Comparison of ENCODE assay signal across 17 mouse cellular contexts in the genomic region with DNA sequence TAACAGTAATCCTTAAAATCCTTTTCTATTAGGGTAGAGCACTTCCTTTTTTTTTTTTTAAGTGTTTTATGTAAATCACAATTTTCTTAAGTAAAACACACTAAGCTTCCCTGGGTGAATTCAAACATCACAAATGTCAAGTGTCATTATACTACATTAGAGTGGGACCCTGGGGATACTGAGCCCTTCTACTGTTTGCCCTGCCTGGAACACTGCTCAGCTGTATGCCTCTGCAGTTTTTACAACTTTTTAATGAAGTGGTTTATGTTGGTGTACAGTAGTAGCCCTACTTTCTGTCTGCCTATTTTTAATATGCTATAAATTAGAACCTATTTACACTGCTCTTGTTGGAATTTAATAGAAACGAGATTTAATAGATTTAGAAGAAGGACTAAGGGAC. TPM values are rescaled to one million over a fixed set of nuclear protein-coding genes. Genes with fewer than 3 reads are reported as not detected.
DNase-seq lines count a peak whose midpoint lies in the region; ATAC-seq and TF ChIP-seq lines count a peak whose summit lies in the region.
"Had no signal": no experiment of that assay in that cellular context is flagged by ENCODE, and none has a peak within 500 bp of the region (broad histone marks: within the 10 kb centered on the region; RNA-seq: fewer than 3 reads in every experiment).

No protein-coding gene starts in this region.

- DNase-seq in heart, postnatal 25 days (ENCODE audit: low spot score) = no peak
- no peak for DNase-seq in liver, adult 2 months (ENCODE audit: extremely low read depth, low read depth, low spot score)
- DNase-seq in liver = no peak
- DNase-seq in retina, postnatal 1 day = no peak
- DNase-seq: adrenal gland, postnatal 25 days; cerebellum, adult 8-10 months; spleen, adult 18-20 months had no signal

- intact Hi-C loops in heart, postnatal 25 days (cut with DNase I) = no loop called here

- no peaks in the 10 kb centered on the region for H3K79me2 ChIP-seq in liver, adult 2 months (ENCODE audit: control insufficient read depth, insufficient read depth, low read length)

- peaks cover 21% of the 10 kb centered on the region for H3K4me1 ChIP-seq in forebrain, embryonic 13.5 days
- H3K4me1 ChIP-seq in forebrain, embryonic 16.5 days (replicated peaks; ENCODE audit: control insufficient read depth, insufficient read depth, low read length) = peaks cover 6% of the 10 kb centered on the region; the same call in 1 of the 2 replicates
- peaks cover 51% of the 10 kb centered on the region for H3K4me1 ChIP-seq in heart, embryonic 16.5 days (ENCODE audit: control insufficient read depth, insufficient read depth, low read length)
- peaks cover 51% of the 10 kb centered on the region for H3K4me1 ChIP-seq in liver, adult 2 months (ENCODE audit: control insufficient read depth, insufficient read depth, low read length)
- H3K4me1 ChIP-seq in liver, embryonic 12.5 days = peaks cover 55% of the 10 kb centered on the region

- H3K27me3 ChIP-seq in forebrain, embryonic 13.5 days = peaks cover 15% of the 10 kb centered on the region; the same call in 1 of the 2 replicates
- H3K27me3 ChIP-seq in forebrain, embryonic 16.5 days (replicated peaks; ENCODE audit: control insufficient read depth, insufficient read depth, low read length) = no peaks in the 10 kb centered on the region
- H3K27me3 ChIP-seq in heart, embryonic 16.5 days (ENCODE audit: control insufficient read depth, insufficient read depth, low read length) = peaks cover 3% of the 10 kb centered on the region; the same call in 1 of the 2 replicates
- H3K27me3 ChIP-seq in liver, adult 2 months (ENCODE audit: control insufficient read depth, insufficient read depth, low read length) = no peaks in the 10 kb centered on the region
- no peaks in the 10 kb centered on the region; the same call in 1 of the 2 replicates for H3K27me3 ChIP-seq in liver, embryonic 12.5 days (replicated peaks)
- H3K27me3 ChIP-seq: stomach, embryonic 15.5 days had no signal

- H3K27ac ChIP-seq in forebrain, embryonic 13.5 days = no peak overlapping the region
- H3K27ac ChIP-seq in forebrain, embryonic 16.5 days (ENCODE audit: low read length) = no peak overlapping the region
- peak overlapping the region; percentile 91 for H3K27ac ChIP-seq in heart, embryonic 16.5 days (ENCODE audit: low read length)
- H3K27ac ChIP-seq in liver, adult 2 months (replicated peaks; ENCODE audit: insufficient read depth, low read depth, low read length) = peak overlapping the region; percentile 67
- peak overlapping the region; percentile 53; the same call in 1 of the 2 replicates for H3K27ac ChIP-seq in liver, embryonic 12.5 days
- H3K27ac ChIP-seq: stomach, embryonic 15.5 days had no signal

- H3K36me3 ChIP-seq in forebrain, embryonic 13.5 days (ENCODE audit: poor library complexity, severe bottlenecking) = peaks cover 28% of the 10 kb centered on the region
- H3K36me3 ChIP-seq in forebrain, embryonic 16.5 days (ENCODE audit: control insufficient read depth, insufficient read depth) = peaks cover 13% of the 10 kb centered on the region; the same call in 1 of the 2 replicates
- H3K36me3 ChIP-seq in heart, embryonic 16.5 days (ENCODE audit: control insufficient read depth, insufficient read depth) = peaks cover 4% of the 10 kb centered on the region; the same call in 1 of the 2 replicates
- H3K36me3 ChIP-seq in liver, adult 2 months (ENCODE audit: control insufficient read depth, insufficient read depth, low read length) = peaks cover 27% of the 10 kb centered on the region
- H3K36me3 ChIP-seq in liver, embryonic 12.5 days = peaks cover 13% of the 10 kb centered on the region
- H3K36me3 ChIP-seq: stomach, embryonic 15.5 days had no signal

- ATAC-seq in forebrain, embryonic 13.5 days = 0 out of 2 replicates have a peak, but pooled peaks have one; percentile 45
- ATAC-seq in forebrain, embryonic 16.5 days = no peak
- no peak for ATAC-seq in heart, embryonic 16.5 days (replicated peaks; ENCODE audit: extremely low read depth, insufficient read depth, low FRiP score)
- no peak for ATAC-seq in liver, embryonic 12.5 days
- ATAC-seq: activated CD4-positive, CD25-positive, alpha-beta regulatory T cell, adult 4 months; intestine, postnatal 0 days had no signal

- no peak overlapping the region for H3K4me2 ChIP-seq in forebrain, embryonic 13.5 days
- no peak overlapping the region for H3K4me2 ChIP-seq in forebrain, embryonic 16.5 days (ENCODE audit: low read length)
- peak overlapping the region; percentile 56; the same call in 1 of the 2 replicates for H3K4me2 ChIP-seq in heart, embryonic 16.5 days (ENCODE audit: low read depth, low read length)
- no peak overlapping the region for H3K4me2 ChIP-seq in liver, embryonic 12.5 days
- H3K4me2 ChIP-seq: stomach, embryonic 15.5 days had no signal

- no peaks in the 10 kb centered on the region for H3K9me3 ChIP-seq in forebrain, embryonic 13.5 days (replicated peaks)
- no peaks in the 10 kb centered on the region for H3K9me3 ChIP-seq in forebrain, embryonic 16.5 days (ENCODE audit: control insufficient read depth, low read length)
- H3K9me3 ChIP-seq in heart, embryonic 16.5 days (replicated peaks; ENCODE audit: control insufficient read depth, low read length) = no peaks in the 10 kb centered on the region
- no peaks in the 10 kb centered on the region for H3K9me3 ChIP-seq in liver, embryonic 12.5 days (replicated peaks)
- H3K9me3 ChIP-seq: stomach, embryonic 15.5 days had no signal

- no peak for TF ChIP-seq POLR2A in liver, adult 2 months (IDR thresholded peaks at IDR 0.05; ENCODE audit: extremely low read depth, insufficient read depth, low read length)

- H3K4me3 ChIP-seq in forebrain, embryonic 13.5 days = no peak overlapping the region
- no peak overlapping the region for H3K4me3 ChIP-seq in forebrain, embryonic 16.5 days (replicated peaks; ENCODE audit: low read length)
- no peak overlapping the region for H3K4me3 ChIP-seq in heart, embryonic 16.5 days (ENCODE audit: low read length)
- H3K4me3 ChIP-seq in liver, adult 2 months (ENCODE audit: insufficient read depth, low read depth, low read length) = no peak overlapping the region
- H3K4me3 ChIP-seq in liver, embryonic 12.5 days = no peak overlapping the region
- H3K4me3 ChIP-seq: stomach, embryonic 15.5 days had no signal

- TF ChIP-seq CTCF in liver, adult 2 months (IDR thresholded peaks at IDR 0.05; ENCODE audit: low read depth, low read length) = no peak

- H3K9ac ChIP-seq in forebrain, embryonic 13.5 days = no peak overlapping the region
- no peak overlapping the region for H3K9ac ChIP-seq in forebrain, embryonic 16.5 days (replicated peaks; ENCODE audit: low read depth, low read length)
- no peak overlapping the region for H3K9ac ChIP-seq in heart, embryonic 16.5 days (ENCODE audit: low read length)
- H3K9ac ChIP-seq in liver, adult 2 months (ENCODE audit: low read depth, low read length) = peak overlapping the region; percentile 58; the same call in 1 of the 2 replicates
- no peak overlapping the region for H3K9ac ChIP-seq in liver, embryonic 12.5 days
- H3K9ac ChIP-seq: stomach, embryonic 15.5 days had no signal

- 76% methylated on average over 1 of the region's 1 CpGs for WGBS in forebrain, embryonic 13.5 days
- 60% methylated on average over 1 of the region's 1 CpGs for WGBS in forebrain, embryonic 16.5 days
- whole genome bisulfite sequencing in heart, embryonic 16.5 days = 39% methylated on average over 1 of the region's 1 CpGs
- WGBS in liver, adult 2 months = 20% methylated on average over 1 of the region's 1 CpGs
- WGBS in liver, embryonic 12.5 days (ENCODE audit: insufficient replicate concordance) = 39% methylated on average over 1 of the region's 1 CpGs

RNA-seq across cellular contexts. Expression of gene Rtp4, which starts 22.2 kb away (rescaled TPM):
- 2.3 and 3.3 TPM in 2 replicates for polyA plus RNA-seq in forebrain, embryonic 13.5 days (2015; fragmentation: Nextera tagmentation; extraction: Ambion mirVana)
- 3.0 and 4.1 TPM in 2 replicates for polyA plus RNA-seq in forebrain, embryonic 16.5 days (2015; fragmentation: Nextera tagmentation; extraction: Ambion mirVana)
- polyA plus RNA-seq in heart, embryonic 16.5 days (2015; fragmentation: Nextera tagmentation; extraction: Ambion mirVana) = 7.1 and 11.4 TPM in 2 replicates
- 1 to 10 TPM; 4.9 to 6.2 TPM for total RNA-seq in heart, postnatal 25 days (2021)
- 11.3 and 16.9 TPM in 2 replicates for total RNA-seq in liver, adult 2 months (2014; rRNA removed)
- 14.2 and 25.2 TPM in 2 replicates for polyA plus RNA-seq in liver, adult 2 months (2012; rRNA removed)
- polyA plus RNA-seq in liver, embryonic 12.5 days (2016; fragmentation: Nextera tagmentation; extraction: Ambion mirVana) = 4.3 and 4.9 TPM in 2 replicates

RNA-seq across cellular contexts. Expression of gene Masp1, which starts 22.7 kb away (rescaled TPM):
- 53.5 and 55.9 TPM in 2 replicates for polyA plus RNA-seq in forebrain, embryonic 13.5 days (2015; fragmentation: Nextera tagmentation; extraction: Ambion mirVana)
- 46.1 and 51.3 TPM in 2 replicates for polyA plus RNA-seq in forebrain, embryonic 16.5 days (2015; fragmentation: Nextera tagmentation; extraction: Ambion mirVana)
- polyA plus RNA-seq in heart, embryonic 16.5 days (2015; fragmentation: Nextera tagmentation; extraction: Ambion mirVana) = 13.6 and 13.8 TPM in 2 replicates
- 10 to 100 TPM; 17.5 to 22.0 TPM for total RNA-seq in heart, postnatal 25 days (2021)
- total RNA-seq in liver, adult 2 months (2014; rRNA removed) = 71.1 and 83.3 TPM in 2 replicates
- polyA plus RNA-seq in liver, adult 2 months (2012; rRNA removed) = 53.7 and 61.3 TPM in 2 replicates
- 19.1 and 21.4 TPM in 2 replicates for polyA plus RNA-seq in liver, embryonic 12.5 days (2016; fragmentation: Nextera tagmentation; extraction: Ambion mirVana)
- total RNA-seq: hematopoietic stem cell, adult 5-6 weeks; megakaryocyte, adult 5-6 weeks; neutrophil, adult 5-6 weeks had no signal
- polyA plus RNA-seq: activated CD4-positive, CD25-positive, alpha-beta regulatory T cell, adult 4 months had no signal

Comparison
In these comparisons a context has a peak if more than half of its experiments do, and no peak if none do; other contexts are left out.
1. H3K27ac ChIP-seq: peak in heart, embryonic 16.5 days (single experiment), liver, adult 2 months (single experiment) and liver, embryonic 12.5 days (single experiment); none in forebrain, embryonic 13.5 days (single experiment) and forebrain, embryonic 16.5 days (single experiment).